Mouse (Mus musculus) thymus, adult 2 months (tissue): ENCODE measurements at regions not wholly inside any gene's neighbourhood (a gene's known extent, or its start where the extent isn't known, plus 50 kb on each side); places are given as distances from the start of the nearest gene placed in this dataset.

Experiments
- CTCF ChIP-seq: fragments of 200-500 bp; IDR thresholded peaks from 2 replicates; pipeline ENCODE4 v1.5.1; 2012; ENCODE audit warnings: mild to moderate bottlenecking, control low read depth, low read length, moderate library complexity, borderline replicate concordance; ENCODE audit not compliant: control insufficient read depth, poor library complexity, insufficient read depth; ENCODE audit errors: extremely low read depth
- POLR2A ChIP-seq: fragments of 200-500 bp; IDR thresholded peaks from 2 replicates; pipeline ENCODE4 v1.6.1; 2012; ENCODE audit warnings: mild to moderate bottlenecking, low read length, control low read depth, moderate library complexity; ENCODE audit not compliant: control insufficient read depth, poor library complexity, insufficient read depth; ENCODE audit errors: extremely low read depth

- TF ChIP-seq POLR2A: no peak
- no peak for TF ChIP-seq CTCF
These were observed 61.0 kb upstream of the Col1a1 start for GRCm38 (mm10) chr11:94875026-94875425.
